Mouse (Mus musculus) 3T3-L1 (cell line): Measurements from ENCODE around the gene Hoxa6.
A peak's percentile ranks its signal among the peaks of the same experiment; 100 is the strongest.

Experiments used
- DNase-seq: peaks from one replicate; pipeline ENCODE4 v3.0.0-alpha.2; 2015; ENCODE audit warnings: low read depth, low spot score

The Hoxa6 gene

GRCm38 (mm10) chr6:52178918-52179665 lies 29.4 kb downstream of the Hoxa6 start:
- DNase-seq: no peak

GRCm38 (mm10) chr6:52177806-52178205 lies 30.7 kb downstream of the Hoxa6 start:
- DNase-seq: no peak

- peak; percentile 71 for DNase-seq
These were observed 31.3 kb downstream of the Hoxa6 start, which contains the start of gene 5730596B20Rik for GRCm38 (mm10) chr6:52177061-52177735. Gene 5730596B20Rik (plus strand): TSS chr6:52177498.

GRCm38 (mm10) chr6:52176391-52176790 lies 32.1 kb downstream of the Hoxa6 start:
- DNase-seq: no peak

GRCm38 (mm10) chr6:52175864-52176263 lies 32.7 kb downstream of the Hoxa6 start:
- DNase-seq: no peak

- peak; percentile 64 for DNase-seq
These were observed 33.4 kb downstream of the Hoxa6 start for GRCm38 (mm10) chr6:52174968-52175751.

GRCm38 (mm10) chr6:52173648-52174047 lies 34.9 kb downstream of the Hoxa6 start:
- DNase-seq: no peak

- peak; percentile 96 for DNase-seq
These were observed 36.0 kb downstream of the Hoxa6 start for GRCm38 (mm10) chr6:52172501-52172900.

GRCm38 (mm10) chr6:52171938-52172337 lies 36.6 kb downstream of the Hoxa6 start:
- DNase-seq: no peak

GRCm38 (mm10) chr6:52171331-52171730 lies 37.2 kb downstream of the Hoxa6 start:
- peak; percentile 91 for DNase-seq

- peak; percentile 51 for DNase-seq
These were observed 37.7 kb downstream of the Hoxa6 start for GRCm38 (mm10) chr6:52170898-52171223.

GRCm38 (mm10) chr6:52170166-52170897 lies 38.2 kb downstream of the Hoxa6 start:
- no peak for DNase-seq

- peak; percentile 45 for DNase-seq
These were observed 38.9 kb downstream of the Hoxa6 start for GRCm38 (mm10) chr6:52169499-52170165.

GRCm38 (mm10) chr6:52168191-52169055 lies 40.1 kb downstream of the Hoxa6 start:
- DNase-seq: peak; percentile 67

- peak; percentile 66 for DNase-seq
These were observed 40.8 kb downstream of the Hoxa6 start for GRCm38 (mm10) chr6:52167736-52168161.

- peak; percentile 57 for DNase-seq
These were observed 41.3 kb downstream of the Hoxa6 start for GRCm38 (mm10) chr6:52167176-52167575.

GRCm38 (mm10) chr6:52166431-52167077 lies 42.0 kb downstream of the Hoxa6 start:
- peak; percentile 81 for DNase-seq

- DNase-seq: peak; percentile 82
These were observed 42.8 kb downstream of the Hoxa6 start for GRCm38 (mm10) chr6:52165441-52166370.
